Mouse (Mus musculus): Measurements from ENCODE around the gene Ugt1a5. TPM values are rescaled to one million over a fixed set of nuclear protein-coding genes. Genes with fewer than 3 reads are reported as not detected.
"Not testable (repeated sequence)": the region's sequence is repeated elsewhere in the genome, so short reads cannot be mapped to it uniquely, and the experiment has no call there.

Gene Ugt1a5
- polyA plus RNA-seq, 2 experiments = 0.11 TPM; not detected in 1

DNA sequence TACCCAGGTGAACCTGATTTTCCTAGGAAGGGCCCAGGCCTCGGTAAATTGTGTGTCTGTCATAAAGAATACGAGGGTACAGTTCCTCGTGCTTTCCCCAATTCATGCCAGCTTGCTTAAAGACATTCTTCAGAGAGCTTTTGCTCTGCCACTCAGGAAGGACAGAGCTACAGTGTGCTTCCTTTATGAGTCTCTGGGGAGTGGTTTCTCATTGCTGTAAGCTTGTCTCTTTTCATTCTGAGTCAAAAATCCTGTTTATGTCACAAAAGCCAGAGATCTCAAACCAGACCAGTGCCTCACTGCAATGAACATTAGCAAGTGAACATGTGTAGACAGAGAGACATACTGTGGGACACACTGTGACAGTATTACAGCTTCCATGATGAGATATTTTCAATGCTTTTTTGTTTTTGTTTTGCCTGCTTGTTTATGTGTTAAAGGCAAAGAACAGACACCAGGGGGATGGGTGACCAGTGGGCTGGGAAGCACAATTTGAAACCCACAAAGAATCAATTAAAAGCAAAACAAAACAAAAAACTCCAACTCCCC, 31.8 kb upstream of the Ugt1a5 start:
- Histone ChIP-seq H3K4me1 (replicated peaks; ENCODE audit: control insufficient read depth in 2 of 2, insufficient read depth in 2 of 2, low read length in 1 of 2) (peaks cover 0 to 10% of the 10 kb centered on the region in 2 experiments; a peak in 2 of 4 replicates), H3K4me2 (ENCODE audit: low read depth) (no peak overlapping the region), H3K27me3 (ENCODE audit: control insufficient read depth, insufficient read depth, low read length) (no peaks in the 10 kb centered on the region), H3K27ac (no peak overlapping the region), H3K4me3 (ENCODE audit: insufficient read depth in 1 of 2, low read depth in 2 of 2, low read length in 2 of 2) (no peak overlapping the region), H3K9ac (replicated peaks) (no peak overlapping the region), H3K36me3 (replicated peaks; ENCODE audit: control insufficient read depth, insufficient read depth, low read depth) (no peaks in the 10 kb centered on the region), H3K9me3 (ENCODE audit: control insufficient read depth, low read length) (no peaks in the 10 kb centered on the region)
- no peak for ATAC-seq (ENCODE audit: insufficient read depth)
- no peak for TF ChIP-seq CTCF (IDR thresholded peaks at IDR 0.05; ENCODE audit: low read depth)
- TF ChIP-seq EP300 (IDR thresholded peaks at IDR 0.05; ENCODE audit: low read depth) = no peak
- DNase-seq (ENCODE audit: low read depth in 3 of 3, low spot score in 3 of 3) = no peak
- WGBS (ENCODE audit: insufficient replicate concordance) = 27% methylated on average over 3 of the region's 3 CpGs

DNA sequence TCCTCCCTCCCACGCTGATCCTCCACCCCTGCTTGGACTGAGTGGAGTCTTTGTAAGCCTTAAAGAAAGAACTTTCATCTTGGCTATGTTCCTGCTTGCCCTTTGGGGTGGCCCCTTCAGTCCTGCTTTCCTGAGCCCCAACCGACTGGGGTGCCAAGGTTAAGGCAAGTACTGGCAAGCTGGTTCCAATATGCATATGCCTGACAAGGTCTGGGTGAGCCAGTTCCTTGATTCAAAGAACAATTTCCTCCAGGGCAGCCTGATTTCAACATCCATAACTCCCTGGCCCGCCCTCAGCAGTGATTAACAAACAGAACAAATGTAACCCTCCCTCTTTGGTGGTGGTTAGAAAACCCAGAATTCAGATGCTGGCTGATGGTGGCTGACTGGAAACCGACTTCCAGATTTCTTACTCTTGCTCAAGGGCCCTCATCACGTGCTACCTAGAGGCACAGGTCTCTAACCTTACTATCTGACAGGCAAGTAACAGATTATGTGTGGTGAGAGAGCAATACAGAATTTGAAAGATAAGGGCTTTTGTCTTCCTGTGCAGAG, 31.3 kb upstream of the Ugt1a5 start, which contains the start of gene Ugt1a6a:
Ugt1a6a (plus strand) TSS at position 353 of the 555 bp plus-strand sequence.
- ATAC-seq (ENCODE audit: insufficient read depth); DNase-seq (ENCODE audit: low read depth in 3 of 3, low spot score in 3 of 3); H3K9ac ChIP-seq (replicated peaks); H3K9me3 ChIP-seq (ENCODE audit: control insufficient read depth, low read length); H3K4me1 ChIP-seq (replicated peaks; ENCODE audit: control insufficient read depth in 2 of 2, insufficient read depth in 2 of 2, low read length in 1 of 2); H3K4me3 ChIP-seq (ENCODE audit: insufficient read depth in 1 of 2, low read depth in 2 of 2, low read length in 2 of 2); H3K27me3 ChIP-seq (ENCODE audit: control insufficient read depth, insufficient read depth, low read length); H3K36me3 ChIP-seq (replicated peaks; ENCODE audit: control insufficient read depth, insufficient read depth, low read depth); H3K4me2 ChIP-seq (ENCODE audit: low read depth); H3K27ac ChIP-seq: not testable (repeated sequence)
- WGBS (ENCODE audit: insufficient replicate concordance) = 13% methylated on average over 5 of the region's 5 CpGs

DNA sequence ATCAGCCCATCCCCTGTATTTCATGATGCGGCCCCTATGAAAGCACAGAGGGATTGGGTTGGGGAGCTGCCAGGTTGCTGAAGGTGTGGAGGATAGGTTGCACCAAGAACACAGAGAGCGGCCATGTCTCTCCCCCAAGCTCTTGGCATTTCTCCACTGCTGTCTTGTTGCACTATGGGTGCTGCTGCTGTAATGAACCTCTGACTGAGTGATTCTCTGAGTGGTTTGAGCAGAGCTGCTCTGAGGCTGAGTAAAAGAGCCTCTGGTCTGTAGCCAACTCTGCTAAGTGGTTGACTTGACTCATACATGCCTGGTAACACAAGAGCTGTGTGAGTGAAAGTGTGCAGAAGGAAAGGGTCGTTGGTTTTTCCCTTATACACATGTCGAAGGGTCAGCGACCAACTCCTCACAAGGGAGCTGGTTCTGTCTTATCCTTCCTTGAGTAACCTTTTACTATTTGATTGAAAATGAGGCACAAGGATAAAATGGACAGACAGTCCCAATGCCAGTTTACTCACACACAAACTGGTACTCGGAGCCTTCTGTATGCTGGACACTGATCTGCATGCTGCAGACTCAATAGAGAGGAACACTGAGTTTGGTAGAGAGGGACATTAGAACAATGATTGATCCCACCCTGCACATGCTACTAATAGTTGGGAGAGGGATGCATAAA, 30.4 kb upstream of the Ugt1a5 start:
- not testable (repeated sequence) for H3K4me2 ChIP-seq (ENCODE audit: low read depth); DNase-seq (ENCODE audit: low read depth in 3 of 3, low spot score in 3 of 3); H3K36me3 ChIP-seq (replicated peaks; ENCODE audit: control insufficient read depth, insufficient read depth, low read depth); H3K4me3 ChIP-seq (ENCODE audit: insufficient read depth in 1 of 2, low read depth in 2 of 2, low read length in 2 of 2); ATAC-seq (ENCODE audit: insufficient read depth); H3K27ac ChIP-seq; H3K27me3 ChIP-seq (ENCODE audit: control insufficient read depth, insufficient read depth, low read length); H3K9me3 ChIP-seq (ENCODE audit: control insufficient read depth, low read length); H3K9ac ChIP-seq (replicated peaks)
- H3K4me1 ChIP-seq (replicated peaks; ENCODE audit: control insufficient read depth in 2 of 2, insufficient read depth in 2 of 2, low read length in 1 of 2) = peaks cover 0 to 14% of the 10 kb centered on the region in 2 experiments; a peak in 2 of 4 replicates
- WGBS (ENCODE audit: insufficient replicate concordance) = 59% methylated on average over 5 of the region's 6 CpGs

DNA sequence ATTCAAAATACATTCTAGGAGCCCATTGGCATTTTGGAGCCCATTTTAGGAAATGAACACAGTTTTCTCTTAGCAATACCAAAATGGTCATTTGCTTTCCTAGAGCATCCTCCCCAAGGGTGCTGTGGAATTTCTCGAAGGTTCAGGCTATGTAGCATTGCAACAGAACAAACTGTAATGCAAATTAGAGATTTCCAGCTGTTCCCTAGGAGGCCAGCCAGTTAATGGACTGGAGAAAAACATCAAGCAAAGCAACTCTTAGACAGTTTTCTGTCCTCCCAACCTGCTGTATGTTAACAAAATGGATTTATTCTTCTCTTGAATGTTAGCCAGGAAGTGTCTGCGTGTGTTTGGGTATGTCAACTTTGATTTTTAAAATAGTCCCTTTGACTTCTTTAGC, 29.2 kb upstream of the Ugt1a5 start:
- no peak overlapping the region for H3K27ac ChIP-seq
- ATAC-seq (ENCODE audit: insufficient read depth) = no peak
- no peak overlapping the region for H3K4me2 ChIP-seq (ENCODE audit: low read depth)
- TF ChIP-seq CTCF (IDR thresholded peaks at IDR 0.05; ENCODE audit: low read depth) = no peak
- no peak for TF ChIP-seq EP300 (IDR thresholded peaks at IDR 0.05; ENCODE audit: low read depth)
- H3K9ac ChIP-seq (replicated peaks) = no peak overlapping the region
- H3K4me1 ChIP-seq (replicated peaks; ENCODE audit: control insufficient read depth in 2 of 2, insufficient read depth in 2 of 2, low read length in 1 of 2) = peaks cover 0 to 18% of the 10 kb centered on the region in 2 experiments; a peak in 2 of 4 replicates
- H3K27me3 ChIP-seq (ENCODE audit: control insufficient read depth, insufficient read depth, low read length) = no peaks in the 10 kb centered on the region
- WGBS (ENCODE audit: insufficient replicate concordance) = 55% methylated on average over 2 of the region's 2 CpGs
- no peak overlapping the region for H3K4me3 ChIP-seq (ENCODE audit: insufficient read depth in 1 of 2, low read depth in 2 of 2, low read length in 2 of 2)
- no peaks in the 10 kb centered on the region for H3K9me3 ChIP-seq (ENCODE audit: control insufficient read depth, low read length)
- DNase-seq (ENCODE audit: low read depth in 3 of 3, low spot score in 3 of 3) = no peak
- H3K36me3 ChIP-seq (replicated peaks; ENCODE audit: control insufficient read depth, insufficient read depth, low read depth) = no peaks in the 10 kb centered on the region

DNA sequence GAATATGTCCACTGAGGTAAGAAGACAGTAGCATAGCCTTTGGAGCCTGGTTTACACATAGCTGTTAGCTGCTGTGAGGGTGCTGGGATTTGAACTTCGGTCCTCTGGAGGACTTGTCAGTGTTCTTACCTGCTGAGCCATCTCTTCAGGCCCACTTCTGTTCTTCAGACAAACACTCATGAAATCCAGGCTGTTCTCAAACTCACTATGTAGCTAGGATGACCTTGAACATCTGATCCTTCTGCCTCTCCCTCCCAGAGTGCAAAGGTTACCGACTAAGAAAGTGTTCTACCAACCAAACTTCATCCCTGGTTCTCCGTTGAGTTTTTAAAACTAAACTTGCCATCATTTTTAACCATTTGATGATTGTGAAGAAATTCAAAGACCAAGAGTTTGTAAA, 28.5 kb upstream of the Ugt1a5 start:
- Histone ChIP-seq H3K27ac (no peak overlapping the region), H3K27me3 (ENCODE audit: control insufficient read depth, insufficient read depth, low read length) (no peaks in the 10 kb centered on the region), H3K4me1 (replicated peaks; ENCODE audit: control insufficient read depth in 2 of 2, insufficient read depth in 2 of 2, low read length in 1 of 2) (peaks cover 0 to 18% of the 10 kb centered on the region in 2 experiments; a peak in 2 of 4 replicates), H3K9me3 (ENCODE audit: control insufficient read depth, low read length) (no peaks in the 10 kb centered on the region), H3K4me3 (ENCODE audit: insufficient read depth in 1 of 2, low read depth in 2 of 2, low read length in 2 of 2) (no peak overlapping the region), H3K4me2 (ENCODE audit: low read depth) (no peak overlapping the region), H3K36me3 (replicated peaks; ENCODE audit: control insufficient read depth, insufficient read depth, low read depth) (no peaks in the 10 kb centered on the region), H3K9ac (replicated peaks) (no peak overlapping the region)
- no peak for TF ChIP-seq EP300 (IDR thresholded peaks at IDR 0.05; ENCODE audit: low read depth)
- TF ChIP-seq CTCF (IDR thresholded peaks at IDR 0.05; ENCODE audit: low read depth) = no peak
- DNase-seq (ENCODE audit: low read depth in 3 of 3, low spot score in 3 of 3) = no peak
- no peak for ATAC-seq (ENCODE audit: insufficient read depth)
- 75% methylated on average over 3 of the region's 3 CpGs for WGBS (ENCODE audit: insufficient replicate concordance)

All from liver, embryonic 14.5 days (tissue).